Mouse (Mus musculus) central nervous system, embryonic 11.5 days (tissue): ENCODE data around the gene Cox6b1. TPM values are rescaled to one million over a fixed set of nuclear protein-coding genes. Genes with fewer than 3 reads are reported as not detected.

Source experiments
- polyA plus RNA-seq: library from polyadenylated mRNA; depleted of rRNA; stranded (reverse); fragments of >200 nt; gene quantifications from 2 replicates; pipeline ENCODE4 v1.2.3, GENCODE M21; 2012; rRNA removed

Gene Cox6b1
- 789 and 842 TPM in 2 replicates for polyA plus RNA-seq

DNA sequence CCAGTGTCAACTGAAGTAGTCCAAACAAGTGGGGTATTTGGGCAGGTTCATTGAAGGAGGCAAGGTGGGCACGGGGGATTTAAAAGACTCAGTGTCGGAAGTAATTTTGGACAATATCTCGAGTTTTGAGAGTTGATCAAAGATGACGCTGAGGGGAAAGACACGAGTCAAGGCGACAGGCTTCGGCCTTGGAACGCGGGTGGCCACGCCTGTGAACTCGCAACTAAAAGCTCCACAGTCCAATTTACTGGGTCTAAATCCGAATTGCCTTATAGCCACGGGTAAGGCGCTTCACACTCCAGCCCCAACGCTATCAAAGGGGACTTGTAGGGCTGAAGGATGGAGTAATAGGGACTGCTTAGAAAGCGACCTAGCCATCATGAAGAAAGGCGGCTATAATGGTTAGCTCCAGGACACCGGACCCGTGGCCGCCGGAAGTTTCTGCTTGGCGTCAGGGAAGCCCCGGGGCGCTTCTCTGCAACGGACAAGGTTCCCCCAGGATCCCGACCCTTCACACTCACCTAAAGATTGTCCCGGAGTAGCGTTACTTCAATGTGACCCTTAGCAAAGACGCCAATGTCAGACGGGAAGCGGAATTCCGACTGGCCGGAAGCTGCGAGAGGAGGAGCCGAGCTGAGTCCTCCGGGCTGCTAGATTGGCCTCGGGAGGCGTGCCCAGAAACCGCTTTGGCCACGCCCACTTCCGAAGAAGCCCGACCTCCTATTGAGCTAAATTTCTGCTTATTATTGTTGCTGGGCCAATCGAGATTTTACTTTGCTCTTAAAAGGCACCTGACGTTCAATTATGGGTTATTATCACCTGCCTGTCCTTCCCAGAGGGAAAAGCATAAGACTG, at the start of gene Cox6b1:
Cox6b1 (minus strand) TSS at position 622 of the 855 bp plus-strand sequence.

GRCm38 (mm10) chr7:30671480-30671879, 45.5 kb upstream of the Cox6b1 start, which contains the start of gene Pmis2:
TSS of gene Pmis2 (minus strand) at chr7:30671605.

GRCm38 (mm10) chr7:30664529-30665200, 38.7 kb upstream of the Cox6b1 start, which contains the start of gene Haus5:
TSS of gene Haus5 (minus strand) at chr7:30664994.

GRCm38 (mm10) chr7:30649591-30650540, 23.9 kb upstream of the Cox6b1 start, which contains the start of gene Rbm42:
TSS of gene Rbm42 (minus strand) at chr7:30650317.

GRCm38 (mm10) chr7:30635752-30636151, 9.8 kb upstream of the Cox6b1 start, which contains the start of gene Etv2:
TSS of gene Etv2 (minus strand) at chr7:30635852.

GRCm38 (mm10) chr7:30612654-30613402, 13.1 kb downstream of the Cox6b1 start, which contains the start of gene Upk1a:
TSS of gene Upk1a (minus strand) at chr7:30612847.

GRCm38 (mm10) chr7:30598786-30599185, 27.2 kb downstream of the Cox6b1 start, which contains the start of gene Zbtb32:
TSS of gene Zbtb32 (minus strand) at chr7:30598909.

GRCm38 (mm10) chr7:30588676-30589434, 37.1 kb downstream of the Cox6b1 start, which contains the start of gene Kmt2b:
TSS of gene Kmt2b (minus strand) at chr7:30588726.

Other genes starting within 250 kb of the Cox6b1 start
- gene Tyrobp, start 212.4 kb downstream of the Cox6b1 start, polyA plus RNA-seq, result 17.2 and 25.2 TPM in 2 replicates
- gene Hcst, start 206.3 kb downstream of the Cox6b1 start, polyA plus RNA-seq, result 0.16 and 0.40 TPM in 2 replicates
- gene Nfkbid, start 204.4 kb downstream of the Cox6b1 start, polyA plus RNA-seq, result 1.8 and 2.1 TPM in 2 replicates
- gene Aplp1, start 180.6 kb downstream of the Cox6b1 start, polyA plus RNA-seq, result 102 and 109 TPM in 2 replicates
- gene Kirrel2, start 168.5 kb downstream of the Cox6b1 start, polyA plus RNA-seq, result 3.6 and 3.9 TPM in 2 replicates
- 3.7 and 4.4 TPM in 2 replicates for gene Nphs1, start 167.8 kb downstream of the Cox6b1 start, polyA plus RNA-seq
- gene Prodh2, start 132.5 kb downstream of the Cox6b1 start, polyA plus RNA-seq, result 0.82 and 3.3 TPM in 2 replicates
- 102 and 119 TPM in 2 replicates for gene Arhgap33, start 91.1 kb downstream of the Cox6b1 start, polyA plus RNA-seq
- 6.4 and 6.8 TPM in 2 replicates for gene Hspb6, start 74.0 kb downstream of the Cox6b1 start, polyA plus RNA-seq
- gene Proser3, start 73.9 kb downstream of the Cox6b1 start, polyA plus RNA-seq, result 22.3 and 28.9 TPM in 2 replicates
- gene Lin37, start 66.3 kb downstream of the Cox6b1 start, polyA plus RNA-seq, result 35.8 and 38.5 TPM in 2 replicates
- 57.5 and 77.8 TPM in 2 replicates for gene U2af1l4, start 62.9 kb downstream of the Cox6b1 start, polyA plus RNA-seq
- 5.6 and 6.0 TPM in 2 replicates for gene Gm49396, start 62.8 kb downstream of the Cox6b1 start, polyA plus RNA-seq
- 98.4 and 114 TPM in 2 replicates for gene Psenen, start 62.5 kb downstream of the Cox6b1 start, polyA plus RNA-seq
- 5.5 and 9.1 TPM in 2 replicates for gene Igflr1, start 60.7 kb downstream of the Cox6b1 start, polyA plus RNA-seq
- 55.4 and 66.3 TPM in 2 replicates for gene Kmt2b, start 37.4 kb downstream of the Cox6b1 start, polyA plus RNA-seq
- gene Zbtb32, start 27.2 kb downstream of the Cox6b1 start, polyA plus RNA-seq, result 0.20 and 0.45 TPM in 2 replicates
- 1.9 and 4.0 TPM in 2 replicates for gene Upk1a, start 13.3 kb downstream of the Cox6b1 start, polyA plus RNA-seq
- 0.07 and 0.18 TPM in 2 replicates for gene Etv2, start 9.7 kb upstream of the Cox6b1 start, polyA plus RNA-seq
- gene Rbm42, start 24.2 kb upstream of the Cox6b1 start, polyA plus RNA-seq, result 68.3 and 129 TPM in 2 replicates
- 50.6 and 72.4 TPM in 2 replicates for gene Haus5, start 38.8 kb upstream of the Cox6b1 start, polyA plus RNA-seq
- gene Pmis2, start 45.5 kb upstream of the Cox6b1 start, polyA plus RNA-seq, result not detected in 2 replicates
- not detected in 2 replicates for gene 2200002J24Rik, start 72.8 kb upstream of the Cox6b1 start, polyA plus RNA-seq
- gene Atp4a, start 86.1 kb upstream of the Cox6b1 start, polyA plus RNA-seq, result 0.70 and 1.3 TPM in 2 replicates
- gene Tmem147, start 103.4 kb upstream of the Cox6b1 start, polyA plus RNA-seq, result 66.3 and 120 TPM in 2 replicates
- 0.16 TPM in 1 of 2 replicates, not detected in the other for gene Gapdhs, start 117.5 kb upstream of the Cox6b1 start, polyA plus RNA-seq
- gene Sbsn, start 125.3 kb upstream of the Cox6b1 start, polyA plus RNA-seq, result 5.4 and 6.3 TPM in 2 replicates
- 0.06 and 0.15 TPM in 2 replicates for gene Dmkn, start 137.6 kb upstream of the Cox6b1 start, polyA plus RNA-seq
- gene Krtdap, start 161.7 kb upstream of the Cox6b1 start, polyA plus RNA-seq, result not detected in 2 replicates
- gene Ffar2, start 197.6 kb upstream of the Cox6b1 start, polyA plus RNA-seq, result 0.05 and 0.21 TPM in 2 replicates
- gene Ffar3, start 230.0 kb upstream of the Cox6b1 start, polyA plus RNA-seq, result 0.05 TPM in 1 of 2 replicates, not detected in the other
- 0.02 TPM in 1 of 2 replicates, not detected in the other for gene Ffar1, start 235.4 kb upstream of the Cox6b1 start, polyA plus RNA-seq